Mouse (Mus musculus) stomach, embryonic 14.5 days (tissue): Measurements from ENCODE around the gene Wdr74. TPM values are rescaled to one million over a fixed set of nuclear protein-coding genes. Genes with fewer than 3 reads are reported as not detected.
"Not testable (repeated sequence)": the region's sequence is repeated elsewhere in the genome, so short reads cannot be mapped to it uniquely, and the experiment has no call there.

Experiments
- ATAC-seq: fragments of 200-750 bp; cut with Nextera tagmentation; 2 replicates; pipeline ENCODE4 v1.8.0; 2017; ENCODE audit warnings: low read depth, moderate TSS enrichment; ENCODE audit not compliant: insufficient number of reproducible peaks, insufficient read depth, low FRiP score
- H3K27ac ChIP-seq: fragments of 300-500 bp; sonication (generic); 2 replicates; pipeline ENCODE4 v1.5.1; 2014; ENCODE audit warnings: mild to moderate bottlenecking, low read length, moderate library complexity, mixed read lengths
- H3K27me3 ChIP-seq: fragments of 300-500 bp; sonication (generic); 2 replicates; pipeline ENCODE4 v1.6.1; 2014; ENCODE audit warnings: low read length, control low read depth, mixed read lengths; ENCODE audit not compliant: control insufficient read depth, insufficient read depth
- H3K36me3 ChIP-seq: fragments of 300-500 bp; sonication (generic); 2 replicates; pipeline ENCODE4 v1.6.1; 2014; ENCODE audit warnings: mild to moderate bottlenecking, control low read depth, low read length, moderate library complexity, mixed read lengths; ENCODE audit not compliant: control insufficient read depth, insufficient read depth
- H3K4me1 ChIP-seq: fragments of 300-500 bp; sonication (generic); 2 replicates; pipeline ENCODE4 v1.6.1; 2014; ENCODE audit warnings: low read length, control low read depth, mixed read lengths; ENCODE audit not compliant: control insufficient read depth, insufficient read depth
- H3K4me2 ChIP-seq: fragments of 300-500 bp; sonication (generic); replicated peaks from 2 replicates; pipeline ENCODE4 v1.6.1; 2014; ENCODE audit warnings: low read depth, low read length, control low read depth
- H3K4me3 ChIP-seq: fragments of 300-500 bp; sonication (generic); 2 replicates; pipeline ENCODE4 v1.5.1; 2014; ENCODE audit warnings: low read depth, low read length, control low read depth
- H3K9ac ChIP-seq: fragments of 300-500 bp; sonication (generic); replicated peaks from 2 replicates; pipeline ENCODE4 v1.6.1; 2014; ENCODE audit warnings: low read depth, mild to moderate bottlenecking, control low read depth, low read length, moderate library complexity, mixed read lengths
- H3K9me3 ChIP-seq: fragments of 300-500 bp; sonication (generic); 2 replicates; pipeline ENCODE4 v1.6.1; 2016; ENCODE audit warnings: low read depth, low read length, control low read depth; ENCODE audit not compliant: control insufficient read depth
- WGBS: fragments of 180-500 bp; shearing (Covaris S2); extraction: QIAGEN DNeasy Blood & Tissue Kit; methylation state at CpG from one replicate; pipeline ENCODE4 v1.1.7; 2014; 5-methylcytosine and 5-hydroxymethylcytosine counted together
- polyA plus RNA-seq: library from polyadenylated mRNA; unstranded; fragments of >200 nt; fragmentation: Nextera tagmentation; extraction: Ambion mirVana; gene quantifications from 2 replicates; pipeline ENCODE4 v1.2.1, GENCODE M21; 2014

The Wdr74 gene
- polyA plus RNA-seq, 1 experiment from 2014 or later, result 79.4 TPM

- H3K4me2 ChIP-seq, result peak overlapping the region; percentile 78
- WGBS, result 8% methylated on average over 13 of the region's 13 CpGs
- ATAC-seq, result peak; percentile 16; the same call in 1 of the 2 replicates
- peak overlapping the region; percentile 76 for H3K4me3 ChIP-seq
- peaks cover 21% of the 10 kb centered on the region for H3K4me1 ChIP-seq
- H3K36me3 ChIP-seq, result peaks cover 21% of the 10 kb centered on the region
- no peaks in the 10 kb centered on the region for H3K27me3 ChIP-seq
- H3K9me3 ChIP-seq, result no peaks in the 10 kb centered on the region
- peak overlapping the region; percentile 80 for H3K27ac ChIP-seq
- peak overlapping the region; percentile 75 for H3K9ac ChIP-seq
Observed at GRCm38 (mm10) chr19:8713997-8714652, 21.5 kb upstream of the Wdr74 start.

DNA sequence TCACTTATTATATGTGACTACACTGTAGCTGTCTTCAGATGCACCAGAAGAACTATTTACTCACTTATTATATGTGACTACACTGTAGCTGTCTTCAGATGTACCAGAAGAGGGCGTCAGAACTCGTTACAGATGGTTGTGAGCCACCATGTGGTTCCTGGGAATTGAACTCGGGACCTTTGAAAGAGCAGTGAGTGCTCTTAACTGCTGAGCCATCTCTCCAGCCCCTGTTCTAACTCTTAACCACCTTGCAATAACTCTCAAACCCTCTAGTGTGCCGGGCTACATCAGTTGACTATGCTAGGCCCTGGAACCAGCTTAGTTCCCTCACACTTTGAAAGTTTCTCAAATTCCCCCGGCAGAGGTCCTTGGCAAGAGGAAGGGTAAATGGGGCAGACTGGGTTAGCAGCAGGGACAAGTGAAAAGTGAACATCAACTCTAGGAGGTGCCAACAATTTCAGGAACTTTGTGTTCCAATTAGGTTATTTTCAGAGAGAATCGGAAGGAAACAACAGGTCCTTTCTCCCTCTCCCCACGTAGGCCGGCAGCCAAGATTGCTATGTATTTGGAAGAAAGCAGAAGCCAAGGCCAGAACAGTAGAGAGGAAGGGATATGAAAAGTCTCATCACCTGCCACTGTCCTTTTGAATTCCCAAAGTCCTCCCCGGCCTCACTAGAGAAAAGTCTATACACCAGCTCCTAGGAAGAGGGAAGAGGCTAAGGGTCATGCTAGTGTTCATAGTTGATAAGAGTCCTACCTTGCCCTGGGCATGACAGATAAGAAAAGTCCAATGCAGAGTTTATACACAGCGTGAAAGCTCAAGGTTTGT, 20.8 kb upstream of the Wdr74 start:
- H3K4me2 ChIP-seq, result no peak overlapping the region
- no peak overlapping the region for H3K9ac ChIP-seq
- H3K36me3 ChIP-seq, result peaks cover 14% of the 10 kb centered on the region
- no peaks in the 10 kb centered on the region for H3K9me3 ChIP-seq
- ATAC-seq, result no peak
- H3K4me3 ChIP-seq, result no peak overlapping the region
- H3K27ac ChIP-seq, result no peak overlapping the region
- no peaks in the 10 kb centered on the region for H3K27me3 ChIP-seq
- WGBS, result 74% methylated on average over 10 of the region's 10 CpGs
- H3K4me1 ChIP-seq, result peaks cover 19% of the 10 kb centered on the region

DNA sequence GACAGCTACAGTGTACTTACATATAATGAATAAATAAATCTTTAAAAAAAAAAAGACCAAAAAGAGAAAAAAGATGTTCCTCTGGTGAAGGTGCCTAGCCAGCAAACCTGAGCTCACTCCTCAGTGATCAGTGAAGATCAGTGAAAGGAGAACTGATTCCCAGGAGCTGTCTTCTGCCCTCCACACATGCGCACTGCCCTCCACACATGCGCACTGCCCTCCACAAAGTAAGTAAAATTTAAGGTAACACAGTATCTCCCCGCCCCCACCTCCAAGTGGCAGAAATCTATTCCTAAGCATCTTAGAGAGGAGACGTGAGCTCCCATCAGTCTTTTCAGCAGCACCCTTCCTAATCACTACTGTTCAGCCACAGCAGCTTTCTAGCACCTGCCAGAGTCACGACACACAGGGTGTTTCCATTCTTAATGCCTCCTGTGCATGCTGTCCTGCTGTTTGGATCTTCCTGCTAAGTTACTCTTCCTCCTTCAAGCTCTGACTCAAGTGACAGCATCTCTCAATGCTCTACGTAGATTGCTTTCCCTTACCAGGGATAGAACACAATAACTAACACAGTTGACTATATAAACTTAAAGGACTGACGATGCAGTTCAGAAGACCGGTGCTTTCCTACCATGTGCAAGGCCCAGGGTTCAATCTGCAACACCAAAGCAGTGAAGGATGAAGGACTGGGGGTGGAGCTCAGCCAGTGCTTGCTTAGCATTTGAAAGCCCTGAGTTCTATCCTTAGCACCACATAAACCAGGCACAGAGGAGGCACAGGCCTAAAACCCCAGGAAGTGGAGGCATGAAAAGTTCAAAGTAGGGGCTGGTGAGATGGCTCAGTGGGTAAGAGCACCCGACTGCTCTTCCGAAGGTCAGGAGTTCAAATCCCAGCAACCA, 19.5 kb upstream of the Wdr74 start:
- no peak overlapping the region for H3K27ac ChIP-seq
- peaks cover 5% of the 10 kb centered on the region; the same call in 1 of the 2 replicates for H3K36me3 ChIP-seq
- 75% methylated on average over 10 of the region's 10 CpGs for WGBS
- H3K9me3 ChIP-seq, result no peaks in the 10 kb centered on the region
- H3K4me1 ChIP-seq, result peaks cover 14% of the 10 kb centered on the region
- no peak for ATAC-seq
- no peaks in the 10 kb centered on the region for H3K27me3 ChIP-seq
- no peak overlapping the region for H3K9ac ChIP-seq
- H3K4me2 ChIP-seq, result no peak overlapping the region
- no peak overlapping the region for H3K4me3 ChIP-seq

DNA sequence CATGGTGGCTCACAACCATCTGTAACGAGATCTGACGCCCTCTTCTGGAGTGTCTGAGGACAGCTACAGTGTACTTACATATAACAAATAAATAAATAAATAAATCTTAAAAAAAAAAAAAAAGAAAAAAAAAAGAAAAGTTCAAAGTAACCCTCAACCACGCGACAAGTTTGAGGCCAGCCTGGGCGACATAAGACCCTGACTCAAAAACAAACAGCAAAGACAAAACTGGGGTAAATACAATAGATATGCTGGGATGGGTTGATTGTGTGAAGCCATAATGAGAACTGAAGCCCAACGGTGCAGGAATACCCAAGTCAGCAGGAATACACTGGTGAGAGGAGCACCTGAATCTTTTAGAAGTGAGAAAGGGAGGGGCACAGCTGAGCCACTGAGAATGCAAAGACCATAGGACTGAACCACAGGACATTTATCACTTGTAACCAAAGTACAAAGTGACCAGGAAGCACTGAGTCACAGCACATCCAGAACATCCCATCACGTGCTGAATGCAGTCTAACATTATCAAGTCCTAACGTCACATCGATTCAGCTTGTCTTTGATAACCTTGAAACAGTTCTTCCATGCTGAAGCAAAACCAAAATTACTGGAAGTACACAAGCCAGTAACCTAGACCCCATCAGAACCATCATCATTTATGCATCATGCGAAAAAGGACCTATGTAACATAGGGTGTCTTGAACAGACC, 18.7 kb upstream of the Wdr74 start:
- Histone ChIP-seq H3K4me3 (no peak overlapping the region), H3K9me3 (no peaks in the 10 kb centered on the region), H3K36me3 (no peaks in the 10 kb centered on the region; the same call in 1 of the 2 replicates), H3K27me3 (no peaks in the 10 kb centered on the region), H3K9ac (no peak overlapping the region), H3K4me2 (no peak overlapping the region), H3K27ac (no peak overlapping the region), H3K4me1 (peaks cover 12% of the 10 kb centered on the region)
- 76% methylated on average over 8 of the region's 10 CpGs for WGBS
- ATAC-seq, result no peak

- Histone ChIP-seq H3K4me2 (no peak overlapping the region), H3K4me1 (peaks cover 11% of the 10 kb centered on the region; the same call in 1 of the 2 replicates), H3K36me3 (no peaks in the 10 kb centered on the region), H3K27me3 (no peaks in the 10 kb centered on the region), H3K27ac (no peak overlapping the region), H3K9ac (no peak overlapping the region), H3K4me3 (no peak overlapping the region), H3K9me3 (no peaks in the 10 kb centered on the region)
- no peak for ATAC-seq
- 74% methylated on average over 3 of the region's 3 CpGs for WGBS
Observed at GRCm38 (mm10) chr19:8718357-8718756, 17.3 kb upstream of the Wdr74 start.

DNA sequence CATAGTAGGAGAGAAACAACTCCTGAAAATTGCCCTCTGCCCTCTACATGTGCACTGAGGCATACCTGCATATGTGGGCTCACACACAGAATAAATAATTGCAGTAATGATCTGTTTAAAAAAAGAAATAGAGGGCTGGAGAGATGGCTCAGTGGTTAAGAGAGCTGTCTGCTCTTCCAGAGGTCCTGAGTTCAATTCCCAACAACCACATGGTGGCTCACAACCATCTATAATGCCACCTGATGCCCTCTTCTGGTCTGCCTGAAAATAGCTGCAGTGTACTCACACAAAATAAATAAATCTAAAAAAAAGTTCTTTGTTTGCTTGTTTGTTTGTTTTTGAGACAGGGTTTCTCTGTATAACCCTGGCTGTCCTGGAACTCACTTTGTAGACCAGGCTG, 16.6 kb upstream of the Wdr74 start:
- not testable (repeated sequence) for ATAC-seq, H3K4me1 ChIP-seq, H3K9ac ChIP-seq, H3K27me3 ChIP-seq, H3K36me3 ChIP-seq, H3K4me3 ChIP-seq, H3K4me2 ChIP-seq, H3K9me3 ChIP-seq, H3K27ac ChIP-seq

GRCm38 (mm10) chr19:8721378-8721777, 14.2 kb upstream of the Wdr74 start:
- no peak overlapping the region for H3K9ac ChIP-seq
- no peak overlapping the region for H3K4me2 ChIP-seq
- H3K9me3 ChIP-seq, result no peaks in the 10 kb centered on the region
- no peak overlapping the region for H3K4me3 ChIP-seq
- peaks cover 14% of the 10 kb centered on the region; the same call in 1 of the 2 replicates for H3K4me1 ChIP-seq
- ATAC-seq, result no peak
- H3K27ac ChIP-seq, result no peak overlapping the region
- H3K27me3 ChIP-seq, result no peaks in the 10 kb centered on the region
- H3K36me3 ChIP-seq, result peaks cover 25% of the 10 kb centered on the region
- 68% methylated on average over 1 of the region's 1 CpGs for WGBS
